Mouse (Mus musculus) forebrain, embryonic 11.5 days (tissue): Measurements from ENCODE around the gene Tmc1. TPM values are rescaled to one million over a fixed set of nuclear protein-coding genes. Genes with fewer than 3 reads are reported as not detected.

ENCODE experiments used
- ATAC-seq: fragments of 200-750 bp; cut with Nextera tagmentation; replicated peaks from 2 replicates; pipeline ENCODE4 v1.8.0; 2017; ENCODE audit warnings: moderate TSS enrichment; ENCODE audit not compliant: low FRiP score
- DNase-seq: peaks from one replicate; pipeline ENCODE4 v3.0.0-alpha.2; 2017; ENCODE audit warnings: low spot score
- H3K27ac ChIP-seq: fragments of 300-500 bp; sonication (generic); 2 replicates; pipeline ENCODE4 v1.5.1; 2014; ENCODE audit warnings: low read depth, low read length
- H3K27me3 ChIP-seq: fragments of 300-500 bp; sonication (generic); 2 replicates; pipeline ENCODE4 v1.6.1; 2014; ENCODE audit warnings: mild to moderate bottlenecking, low read length, mixed read lengths; ENCODE audit not compliant: control insufficient read depth, insufficient read depth
- H3K36me3 ChIP-seq: fragments of 300-500 bp; sonication (generic); 2 replicates; pipeline ENCODE4 v1.6.1; 2014; ENCODE audit warnings: mild to moderate bottlenecking, low read length, moderate library complexity, mixed read lengths; ENCODE audit not compliant: control insufficient read depth, insufficient read depth
- H3K4me1 ChIP-seq: fragments of 300-500 bp; sonication (generic); replicated peaks from 2 replicates; pipeline ENCODE4 v1.6.1; 2014; ENCODE audit warnings: low read length, mixed read lengths; ENCODE audit not compliant: control insufficient read depth, insufficient read depth
- H3K4me2 ChIP-seq: fragments of 300-500 bp; sonication (generic); 2 replicates; pipeline ENCODE4 v1.6.1; 2014; ENCODE audit warnings: low read depth, mild to moderate bottlenecking, low read length, moderate library complexity, mixed read lengths; ENCODE audit not compliant: severe bottlenecking
- H3K4me3 ChIP-seq: fragments of 300-500 bp; sonication (generic); 2 replicates; pipeline ENCODE4 v1.5.1; 2014; ENCODE audit warnings: low read depth, low read length
- H3K9ac ChIP-seq: fragments of 300-500 bp; sonication (generic); 2 replicates; pipeline ENCODE4 v1.6.1; 2014; ENCODE audit warnings: low read length
- H3K9me3 ChIP-seq: fragments of 300-500 bp; sonication (generic); 2 replicates; pipeline ENCODE4 v1.6.1; 2016; ENCODE audit warnings: low read length, mixed read lengths; ENCODE audit not compliant: control insufficient read depth
- WGBS: fragments of 180-500 bp; shearing (Covaris S2); extraction: QIAGEN DNeasy Blood & Tissue Kit; methylation state at CpG from one replicate; pipeline ENCODE4 v1.1.7; 2014; 5-methylcytosine and 5-hydroxymethylcytosine counted together
- polyA plus RNA-seq: library from polyadenylated mRNA; unstranded; fragments of >200 nt; fragmentation: Nextera tagmentation; extraction: Ambion mirVana; gene quantifications from 2 replicates; pipeline ENCODE4 v1.2.1, GENCODE M21; 2014

Tmc1 gene
- polyA plus RNA-seq, 1 experiment from 2014 or later: 0.07 TPM

GRCm38 (mm10) chr19:20847476-20848073, 106.4 kb downstream of the Tmc1 start:
- no peak overlapping the region for H3K27ac ChIP-seq
- H3K4me1 ChIP-seq: no peaks in the 10 kb centered on the region
- WGBS: 87% methylated on average over 3 of the region's 3 CpGs
- no peaks in the 10 kb centered on the region for H3K9me3 ChIP-seq
- H3K27me3 ChIP-seq: no peaks in the 10 kb centered on the region
- no peak overlapping the region for H3K9ac ChIP-seq
- no peak overlapping the region for H3K4me2 ChIP-seq
- H3K36me3 ChIP-seq: no peaks in the 10 kb centered on the region
- H3K4me3 ChIP-seq: no peak overlapping the region
- ATAC-seq (no peak), DNase-seq (no peak)

- no peaks in the 10 kb centered on the region for H3K4me1 ChIP-seq
- 37% methylated on average over 2 of the region's 2 CpGs for WGBS
Measured at GRCm38 (mm10) chr19:20837422-20837821, 116.6 kb downstream of the Tmc1 start.

GRCm38 (mm10) chr19:20836055-20836845, 117.8 kb downstream of the Tmc1 start:
- no peak for DNase-seq
- no peak for ATAC-seq
- WGBS: 74% methylated on average over 9 of the region's 9 CpGs

More at GRCm38 (mm10) chr19:20837422-20837821, 116.6 kb downstream of the Tmc1 start:
- ATAC-seq (no peak; the same call in 1 of the 2 replicates), DNase-seq (no peak)
- Histone ChIP-seq H3K27ac (no peak overlapping the region), H3K9ac (no peak overlapping the region), H3K27me3 (no peaks in the 10 kb centered on the region), H3K4me3 (no peak overlapping the region), H3K9me3 (no peaks in the 10 kb centered on the region), H3K36me3 (no peaks in the 10 kb centered on the region), H3K4me2 (no peak overlapping the region)

GRCm38 (mm10) chr19:20834895-20835294, 119.1 kb downstream of the Tmc1 start:
- Histone ChIP-seq H3K9me3 (no peaks in the 10 kb centered on the region), H3K27ac (no peak overlapping the region), H3K36me3 (no peaks in the 10 kb centered on the region), H3K4me1 (no peaks in the 10 kb centered on the region), H3K9ac (no peak overlapping the region), H3K4me2 (no peak overlapping the region), H3K27me3 (no peaks in the 10 kb centered on the region), H3K4me3 (no peak overlapping the region)
- WGBS: 61% methylated on average over 1 of the region's 1 CpGs
- ATAC-seq: no peak
- DNase-seq: no peak

More at GRCm38 (mm10) chr19:20836055-20836845, 117.8 kb downstream of the Tmc1 start:
- Histone ChIP-seq H3K9me3 (no peaks in the 10 kb centered on the region), H3K4me1 (no peaks in the 10 kb centered on the region), H3K36me3 (no peaks in the 10 kb centered on the region), H3K9ac (no peak overlapping the region), H3K27ac (no peak overlapping the region), H3K27me3 (no peaks in the 10 kb centered on the region), H3K4me3 (no peak overlapping the region), H3K4me2 (no peak overlapping the region)

GRCm38 (mm10) chr19:20799460-20799859, 154.5 kb downstream of the Tmc1 start:
- DNase-seq (no peak), ATAC-seq (no peak)
- H3K9ac ChIP-seq: no peak overlapping the region
- no peaks in the 10 kb centered on the region for H3K36me3 ChIP-seq
- H3K9me3 ChIP-seq: no peaks in the 10 kb centered on the region
- no peak overlapping the region for H3K4me3 ChIP-seq
- no peaks in the 10 kb centered on the region for H3K27me3 ChIP-seq
- no peak overlapping the region for H3K27ac ChIP-seq
- H3K4me2 ChIP-seq: no peak overlapping the region
- H3K4me1 ChIP-seq: no peaks in the 10 kb centered on the region

GRCm38 (mm10) chr19:20797558-20798101, 156.4 kb downstream of the Tmc1 start:
- Histone ChIP-seq H3K9ac (no peak overlapping the region), H3K4me2 (no peak overlapping the region), H3K4me1 (no peaks in the 10 kb centered on the region), H3K27me3 (no peaks in the 10 kb centered on the region), H3K9me3 (no peaks in the 10 kb centered on the region), H3K36me3 (no peaks in the 10 kb centered on the region), H3K4me3 (no peak overlapping the region), H3K27ac (no peak overlapping the region)
- 54% methylated on average over 6 of the region's 6 CpGs for WGBS
- ATAC-seq (peak; percentile 71; the same call in 1 of the 2 replicates), DNase-seq (no peak)

GRCm38 (mm10) chr19:20796001-20796400, 158.0 kb downstream of the Tmc1 start:
- ATAC-seq (no peak), DNase-seq (no peak)
- no peaks in the 10 kb centered on the region for H3K36me3 ChIP-seq
- WGBS: 75% methylated on average over 4 of the region's 4 CpGs
- no peak overlapping the region for H3K4me3 ChIP-seq
- H3K27ac ChIP-seq: no peak overlapping the region
- H3K4me1 ChIP-seq: no peaks in the 10 kb centered on the region
- no peak overlapping the region for H3K4me2 ChIP-seq
- no peaks in the 10 kb centered on the region for H3K9me3 ChIP-seq
- no peaks in the 10 kb centered on the region for H3K27me3 ChIP-seq
- H3K9ac ChIP-seq: no peak overlapping the region

GRCm38 (mm10) chr19:20794999-20795398, 159.0 kb downstream of the Tmc1 start:
- no peak for DNase-seq
- no peaks in the 10 kb centered on the region for H3K36me3 ChIP-seq
- H3K9me3 ChIP-seq: no peaks in the 10 kb centered on the region
- H3K27me3 ChIP-seq: no peaks in the 10 kb centered on the region
- H3K9ac ChIP-seq: no peak overlapping the region
- H3K4me1 ChIP-seq: no peaks in the 10 kb centered on the region
- 87% methylated on average over 3 of the region's 3 CpGs for WGBS
- H3K4me3 ChIP-seq: no peak overlapping the region
- no peak overlapping the region for H3K4me2 ChIP-seq
- H3K27ac ChIP-seq: no peak overlapping the region
- ATAC-seq: no peak
